Mouse (Mus musculus): ENCODE data around the gene Zfp62. TPM values are rescaled to one million over a fixed set of nuclear protein-coding genes. Genes with fewer than 3 reads are reported as not detected.

The Zfp62 gene
- polyA plus RNA-seq, 1 experiment from 2014 or later, result 50.4 TPM

GRCm38 (mm10) chr11:49207495-49207894, 4.4 kb downstream of the Zfp62 start:
- peaks cover 5% of the 10 kb centered on the region for H3K4me1 ChIP-seq (replicated peaks)
- no peak for ATAC-seq (ENCODE audit: insufficient number of reproducible peaks, insufficient read depth, low FRiP score, low TSS enrichment, low read depth)
- H3K27ac ChIP-seq, result no peak overlapping the region
- H3K4me3 ChIP-seq (replicated peaks), result no peak overlapping the region
- peaks cover 29% of the 10 kb centered on the region for H3K36me3 ChIP-seq
- no peaks in the 10 kb centered on the region for H3K9me3 ChIP-seq
- WGBS, result 93% methylated on average over 1 of the region's 1 CpGs
- H3K9ac ChIP-seq (replicated peaks), result no peak overlapping the region
- no peak overlapping the region for H3K4me2 ChIP-seq
- H3K27me3 ChIP-seq, result no peaks in the 10 kb centered on the region

- ATAC-seq (ENCODE audit: insufficient number of reproducible peaks, insufficient read depth, low FRiP score, low TSS enrichment, low read depth), result no peak
- Histone ChIP-seq H3K4me3 (replicated peaks) (no peak overlapping the region), H3K4me2 (no peak overlapping the region), H3K4me1 (replicated peaks) (no peaks in the 10 kb centered on the region), H3K27ac (no peak overlapping the region), H3K27me3 (no peaks in the 10 kb centered on the region), H3K9me3 (no peaks in the 10 kb centered on the region), H3K36me3 (peaks cover 63% of the 10 kb centered on the region), H3K9ac (replicated peaks) (no peak overlapping the region)
These were observed 9.5 kb downstream of the Zfp62 start for GRCm38 (mm10) chr11:49212577-49212976.

GRCm38 (mm10) chr11:49213505-49213904, 10.4 kb downstream of the Zfp62 start:
- no peaks in the 10 kb centered on the region for H3K9me3 ChIP-seq
- no peak overlapping the region for H3K9ac ChIP-seq (replicated peaks)
- H3K4me3 ChIP-seq (replicated peaks), result no peak overlapping the region
- no peak overlapping the region for H3K27ac ChIP-seq
- 94% methylated on average over 1 of the region's 1 CpGs for WGBS
- H3K4me2 ChIP-seq, result no peak overlapping the region
- no peak for ATAC-seq (ENCODE audit: insufficient number of reproducible peaks, insufficient read depth, low FRiP score, low TSS enrichment, low read depth)
- no peaks in the 10 kb centered on the region for H3K27me3 ChIP-seq
- peaks cover 60% of the 10 kb centered on the region for H3K36me3 ChIP-seq
- no peaks in the 10 kb centered on the region for H3K4me1 ChIP-seq (replicated peaks)

- WGBS, result 92% methylated on average over 2 of the region's 2 CpGs
- ATAC-seq (ENCODE audit: insufficient number of reproducible peaks, insufficient read depth, low FRiP score, low TSS enrichment, low read depth), result no peak
- Histone ChIP-seq H3K9me3 (no peaks in the 10 kb centered on the region), H3K27me3 (no peaks in the 10 kb centered on the region), H3K4me1 (replicated peaks) (no peaks in the 10 kb centered on the region), H3K36me3 (peaks cover 43% of the 10 kb centered on the region), H3K9ac (replicated peaks) (no peak overlapping the region), H3K27ac (no peak overlapping the region), H3K4me3 (replicated peaks) (no peak overlapping the region), H3K4me2 (no peak overlapping the region)
These were observed 16.2 kb downstream of the Zfp62 start for GRCm38 (mm10) chr11:49219271-49219670.

- Histone ChIP-seq H3K27me3 (no peaks in the 10 kb centered on the region), H3K36me3 (peaks cover 7% of the 10 kb centered on the region; the same call in 1 of the 2 replicates), H3K4me1 (replicated peaks) (no peaks in the 10 kb centered on the region), H3K9ac (replicated peaks) (no peak overlapping the region), H3K4me3 (replicated peaks) (no peak overlapping the region), H3K27ac (no peak overlapping the region), H3K9me3 (no peaks in the 10 kb centered on the region), H3K4me2 (no peak overlapping the region)
- ATAC-seq (ENCODE audit: insufficient number of reproducible peaks, insufficient read depth, low FRiP score, low TSS enrichment, low read depth), result no peak
- 71% methylated on average over 1 of the region's 1 CpGs for WGBS
These were observed 21.4 kb downstream of the Zfp62 start for GRCm38 (mm10) chr11:49224455-49224854.

- no peak overlapping the region for H3K9ac ChIP-seq (replicated peaks)
- no peaks in the 10 kb centered on the region for H3K4me1 ChIP-seq (replicated peaks)
- no peaks in the 10 kb centered on the region for H3K27me3 ChIP-seq
- no peak overlapping the region for H3K4me2 ChIP-seq
- H3K27ac ChIP-seq, result no peak overlapping the region
- H3K36me3 ChIP-seq, result no peaks in the 10 kb centered on the region
- no peak overlapping the region for H3K4me3 ChIP-seq (replicated peaks)
- ATAC-seq (ENCODE audit: insufficient number of reproducible peaks, insufficient read depth, low FRiP score, low TSS enrichment, low read depth), result no peak
- 53% methylated on average over 3 of the region's 3 CpGs for WGBS
- no peaks in the 10 kb centered on the region for H3K9me3 ChIP-seq
These were observed 29.7 kb downstream of the Zfp62 start for GRCm38 (mm10) chr11:49232781-49233180.

GRCm38 (mm10) chr11:49235459-49236207, 32.5 kb downstream of the Zfp62 start:
- Histone ChIP-seq H3K36me3 (no peaks in the 10 kb centered on the region), H3K9me3 (no peaks in the 10 kb centered on the region), H3K4me3 (replicated peaks) (no peak overlapping the region), H3K4me1 (replicated peaks) (no peaks in the 10 kb centered on the region), H3K27ac (no peak overlapping the region), H3K27me3 (no peaks in the 10 kb centered on the region), H3K4me2 (no peak overlapping the region), H3K9ac (replicated peaks) (no peak overlapping the region)
- WGBS, result 75% methylated on average over 3 of the region's 3 CpGs
- ATAC-seq (ENCODE audit: insufficient number of reproducible peaks, insufficient read depth, low FRiP score, low TSS enrichment, low read depth), result no peak

- no peak overlapping the region for H3K4me3 ChIP-seq (replicated peaks)
- no peaks in the 10 kb centered on the region for H3K27me3 ChIP-seq
- H3K9me3 ChIP-seq, result no peaks in the 10 kb centered on the region
- no peak for ATAC-seq (ENCODE audit: insufficient number of reproducible peaks, insufficient read depth, low FRiP score, low TSS enrichment, low read depth)
- H3K36me3 ChIP-seq, result no peaks in the 10 kb centered on the region
- no peak overlapping the region for H3K27ac ChIP-seq
- H3K9ac ChIP-seq (replicated peaks), result no peak overlapping the region
- H3K4me2 ChIP-seq, result no peak overlapping the region
- no peaks in the 10 kb centered on the region for H3K4me1 ChIP-seq (replicated peaks)
- 77% methylated on average over 1 of the region's 1 CpGs for WGBS
These were observed 33.8 kb downstream of the Zfp62 start for GRCm38 (mm10) chr11:49236891-49237290.

GRCm38 (mm10) chr11:49237532-49237931, 34.4 kb downstream of the Zfp62 start:
- Histone ChIP-seq H3K27ac (no peak overlapping the region), H3K4me1 (replicated peaks) (no peaks in the 10 kb centered on the region), H3K9ac (replicated peaks) (no peak overlapping the region), H3K4me3 (replicated peaks) (no peak overlapping the region), H3K9me3 (no peaks in the 10 kb centered on the region), H3K36me3 (no peaks in the 10 kb centered on the region), H3K4me2 (no peak overlapping the region), H3K27me3 (no peaks in the 10 kb centered on the region)
- no peak for ATAC-seq (ENCODE audit: insufficient number of reproducible peaks, insufficient read depth, low FRiP score, low TSS enrichment, low read depth)
- WGBS, result 68% methylated on average over 2 of the region's 2 CpGs

- no peak overlapping the region for H3K4me3 ChIP-seq (replicated peaks)
- no peaks in the 10 kb centered on the region for H3K9me3 ChIP-seq
- H3K36me3 ChIP-seq, result no peaks in the 10 kb centered on the region
- H3K27me3 ChIP-seq, result no peaks in the 10 kb centered on the region
- no peak overlapping the region for H3K9ac ChIP-seq (replicated peaks)
- H3K4me1 ChIP-seq (replicated peaks), result peaks cover 8% of the 10 kb centered on the region
- 90% methylated on average over 1 of the region's 1 CpGs for WGBS
- no peak for ATAC-seq (ENCODE audit: insufficient number of reproducible peaks, insufficient read depth, low FRiP score, low TSS enrichment, low read depth)
- H3K27ac ChIP-seq, result no peak overlapping the region
- no peak overlapping the region for H3K4me2 ChIP-seq
These were observed 37.2 kb downstream of the Zfp62 start for GRCm38 (mm10) chr11:49240310-49240709.

GRCm38 (mm10) chr11:49240874-49241273, 37.8 kb downstream of the Zfp62 start:
- no peak overlapping the region for H3K9ac ChIP-seq (replicated peaks)
- WGBS, result 84% methylated on average over 4 of the region's 4 CpGs

GRCm38 (mm10) chr11:49241471-49241870, 38.4 kb downstream of the Zfp62 start:
- no peaks in the 10 kb centered on the region for H3K27me3 ChIP-seq
- no peaks in the 10 kb centered on the region for H3K36me3 ChIP-seq
- no peaks in the 10 kb centered on the region for H3K9me3 ChIP-seq
- no peak overlapping the region for H3K27ac ChIP-seq
- no peak for ATAC-seq (ENCODE audit: insufficient number of reproducible peaks, insufficient read depth, low FRiP score, low TSS enrichment, low read depth)
- no peak overlapping the region for H3K9ac ChIP-seq (replicated peaks)
- H3K4me1 ChIP-seq (replicated peaks), result peaks cover 16% of the 10 kb centered on the region
- no peak overlapping the region for H3K4me2 ChIP-seq
- 89% methylated on average over 1 of the region's 1 CpGs for WGBS
- H3K4me3 ChIP-seq (replicated peaks), result no peak overlapping the region

More at GRCm38 (mm10) chr11:49240874-49241273, 37.8 kb downstream of the Zfp62 start:
- no peak for ATAC-seq (ENCODE audit: insufficient number of reproducible peaks, insufficient read depth, low FRiP score, low TSS enrichment, low read depth)
- Histone ChIP-seq H3K4me3 (replicated peaks) (no peak overlapping the region), H3K4me1 (replicated peaks) (peaks cover 14% of the 10 kb centered on the region), H3K4me2 (no peak overlapping the region), H3K27me3 (no peaks in the 10 kb centered on the region), H3K9me3 (no peaks in the 10 kb centered on the region), H3K27ac (no peak overlapping the region), H3K36me3 (no peaks in the 10 kb centered on the region)
